Mouse (Mus musculus) liver, embryonic 12.5 days (tissue): ENCODE data around the gene Adgrg1. TPM values are rescaled to one million over a fixed set of nuclear protein-coding genes. Genes with fewer than 3 reads are reported as not detected.

Source experiments
- ATAC-seq: fragments of 200-750 bp; cut with Nextera tagmentation; 2 replicates; pipeline ENCODE4 v1.8.0; 2017; ENCODE audit warnings: moderate number of reproducible peaks, mild to moderate bottlenecking, moderate library complexity
- H3K27ac ChIP-seq: fragments of 300-500 bp; sonication (generic); 2 replicates; pipeline ENCODE4 v1.5.1; 2016; ENCODE audit warnings: mild to moderate bottlenecking
- H3K27me3 ChIP-seq: fragments of 300-500 bp; sonication (generic); replicated peaks from 2 replicates; pipeline ENCODE4 v1.6.1; 2016; ENCODE audit warnings: mild to moderate bottlenecking, moderate library complexity
- H3K36me3 ChIP-seq: fragments of 300-500 bp; sonication (generic); 2 replicates; pipeline ENCODE4 v1.6.1; 2016; ENCODE audit warnings: mild to moderate bottlenecking, moderate library complexity
- H3K4me1 ChIP-seq: fragments of 300-500 bp; sonication (generic); 2 replicates; pipeline ENCODE4 v1.6.1; 2016
- H3K4me2 ChIP-seq: fragments of 300-500 bp; sonication (generic); 2 replicates; pipeline ENCODE4 v1.6.1; 2016; ENCODE audit warnings: mild to moderate bottlenecking, moderate library complexity
- H3K4me3 ChIP-seq: fragments of 300-500 bp; sonication (generic); 2 replicates; pipeline ENCODE4 v1.5.1; 2016; ENCODE audit warnings: mild to moderate bottlenecking, moderate library complexity
- H3K9ac ChIP-seq: fragments of 300-500 bp; sonication (generic); 2 replicates; pipeline ENCODE4 v1.6.1; 2016; ENCODE audit warnings: mild to moderate bottlenecking, moderate library complexity
- H3K9me3 ChIP-seq: fragments of 300-500 bp; sonication (generic); replicated peaks from 2 replicates; pipeline ENCODE4 v1.6.1; 2016; ENCODE audit warnings: mild to moderate bottlenecking, moderate library complexity
- WGBS: fragments of 180-500 bp; shearing (Covaris S2); methylation state at CpG from one replicate; pipeline ENCODE4 v1.1.7; 2016; ENCODE audit not compliant: insufficient replicate concordance; 5-methylcytosine and 5-hydroxymethylcytosine counted together
- polyA plus RNA-seq: library from polyadenylated mRNA; unstranded; fragments of >200 nt; fragmentation: Nextera tagmentation; extraction: Ambion mirVana; gene quantifications from 2 replicates; pipeline ENCODE4 v1.2.1, GENCODE M21; 2016

The Adgrg1 gene
- polyA plus RNA-seq, 1 experiment from 2014 or later: 78.5 TPM

DNA sequence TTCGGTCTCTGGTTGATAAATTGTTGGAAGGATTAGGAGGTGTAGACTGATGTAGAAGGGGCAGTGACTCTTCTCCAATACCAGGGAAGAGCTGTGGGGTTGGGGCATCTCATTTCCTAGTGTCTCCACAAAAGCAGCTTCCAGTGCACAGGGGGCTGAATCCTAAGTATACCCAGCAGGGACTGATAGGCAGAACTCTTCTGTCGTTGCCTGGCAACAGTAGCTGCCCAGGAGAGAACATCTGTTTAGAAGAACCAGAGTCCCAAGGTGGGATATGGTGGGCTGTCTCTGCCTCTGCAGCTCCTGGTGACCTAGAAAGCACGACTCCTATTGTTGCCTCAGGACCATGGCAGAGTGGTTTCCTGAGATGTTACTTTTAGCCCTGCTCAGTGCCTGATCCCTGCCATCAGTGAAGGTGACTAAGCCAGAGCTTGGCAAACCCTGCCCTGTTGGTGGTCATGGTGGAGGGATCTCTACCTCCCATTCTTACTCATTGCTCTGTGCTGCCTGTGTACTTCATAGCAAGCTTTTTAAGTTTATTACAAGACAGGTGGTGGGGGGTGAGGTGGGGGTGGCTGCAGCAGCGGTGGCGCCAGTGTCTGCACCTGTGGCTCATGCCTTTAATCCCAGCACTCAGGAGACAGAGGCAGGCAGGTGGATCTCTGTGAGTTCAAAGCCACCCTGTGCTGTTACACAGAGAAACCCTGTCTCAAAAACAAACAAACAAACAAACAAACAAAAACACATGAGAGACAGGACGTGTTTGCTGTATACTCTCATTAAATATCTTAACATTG is 73.5 kb downstream of the Adgrg1 start:
- WGBS: 58% methylated on average over 6 of the region's 6 CpGs
- no peak for ATAC-seq
- Histone ChIP-seq H3K9ac (no peak overlapping the region), H3K9me3 (no peaks in the 10 kb centered on the region), H3K27ac (peak overlapping the region; percentile 66; the same call in 1 of the 2 replicates), H3K4me1 (peaks cover 22% of the 10 kb centered on the region), H3K27me3 (no peaks in the 10 kb centered on the region), H3K4me3 (no peak overlapping the region), H3K4me2 (no peak overlapping the region), H3K36me3 (no peaks in the 10 kb centered on the region)

GRCm38 (mm10) chr8:95049636-95050035 is 75.1 kb downstream of the Adgrg1 start:
- H3K27ac ChIP-seq: no peak overlapping the region
- no peak overlapping the region for H3K9ac ChIP-seq
- no peaks in the 10 kb centered on the region for H3K27me3 ChIP-seq
- H3K4me2 ChIP-seq: no peak overlapping the region
- H3K9me3 ChIP-seq: no peaks in the 10 kb centered on the region
- no peak overlapping the region for H3K4me3 ChIP-seq
- 34% methylated on average over 2 of the region's 2 CpGs for WGBS
- ATAC-seq: no peak
- H3K36me3 ChIP-seq: no peaks in the 10 kb centered on the region
- H3K4me1 ChIP-seq: peaks cover 27% of the 10 kb centered on the region

- H3K4me1 ChIP-seq: peaks cover 49% of the 10 kb centered on the region
- no peaks in the 10 kb centered on the region for H3K9me3 ChIP-seq
- no peaks in the 10 kb centered on the region for H3K27me3 ChIP-seq
- no peak overlapping the region for H3K4me3 ChIP-seq
- H3K4me2 ChIP-seq: no peak overlapping the region; the same call in 1 of the 2 replicates
- no peak overlapping the region for H3K9ac ChIP-seq
- 44% methylated on average over 6 of the region's 6 CpGs for WGBS
- ATAC-seq: peak; percentile 30
- H3K27ac ChIP-seq: no peak overlapping the region
- no peaks in the 10 kb centered on the region for H3K36me3 ChIP-seq
These were observed 79.9 kb downstream of the Adgrg1 start for GRCm38 (mm10) chr8:95054438-95054837.

DNA sequence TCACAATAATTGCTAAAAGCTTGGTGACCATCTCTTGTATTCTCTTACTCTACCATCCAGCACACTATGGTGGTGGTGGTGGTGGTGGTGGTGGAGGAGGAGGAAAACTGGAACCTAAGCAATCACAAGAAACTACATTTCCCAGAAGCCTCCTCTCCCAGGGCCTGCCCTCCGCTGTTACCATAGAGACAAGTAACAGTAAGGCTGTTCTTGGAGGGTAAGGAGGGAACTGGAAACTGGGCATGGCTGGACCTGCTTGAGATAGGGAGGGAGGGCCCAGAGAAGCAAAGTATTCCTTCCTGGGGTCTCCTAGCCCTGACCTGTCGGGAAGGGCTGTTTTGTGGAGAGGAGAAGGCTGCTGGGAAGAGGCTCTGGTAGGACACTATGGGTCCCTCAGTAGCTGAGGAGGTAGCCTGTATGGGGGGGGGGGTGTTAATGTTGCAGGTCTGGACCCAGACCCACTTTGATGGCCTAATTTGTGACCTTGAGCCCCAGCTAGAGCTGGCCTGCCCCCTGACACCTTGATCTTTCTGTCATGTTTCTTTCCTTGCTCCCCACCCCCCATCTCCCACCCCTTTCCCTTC is 80.5 kb downstream of the Adgrg1 start, which contains the start of gene Drc7:
Gene Drc7, plus strand, starts transcription at position 177 of the 584 bp plus-strand sequence.
- no peak within 1 kb of the TSS for H3K27ac ChIP-seq

GRCm38 (mm10) chr8:95056414-95056813 is 81.9 kb downstream of the Adgrg1 start:
- ATAC-seq: peak; percentile 83
- Histone ChIP-seq H3K36me3 (no peaks in the 10 kb centered on the region), H3K4me3 (no peak overlapping the region), H3K9me3 (no peaks in the 10 kb centered on the region), H3K27me3 (no peaks in the 10 kb centered on the region), H3K4me1 (peaks cover 59% of the 10 kb centered on the region), H3K4me2 (peak overlapping the region; percentile 40), H3K9ac (no peak overlapping the region; the same call in 1 of the 2 replicates), H3K27ac (peak overlapping the region; percentile 22; the same call in 1 of the 2 replicates)
- 39% methylated on average over 5 of the region's 5 CpGs for WGBS

More for the DNA sequence above, 80.5 kb downstream of the Adgrg1 start, which contains the start of gene Drc7:
- H3K4me2 ChIP-seq: no peak within 1 kb of the TSS; the same call in 1 of the 2 replicates
- H3K27me3 ChIP-seq: no peaks in the 10 kb centered on the region
- WGBS: 27% methylated on average over 2 of the region's 2 CpGs
- H3K9ac ChIP-seq: no peak within 1 kb of the TSS
- no peaks in the 10 kb centered on the region for H3K36me3 ChIP-seq
- no peak within 1 kb of the TSS for H3K4me3 ChIP-seq
- peak; percentile 38 for ATAC-seq
- H3K9me3 ChIP-seq: no peaks in the 10 kb centered on the region
- peaks cover 54% of the 10 kb centered on the region for H3K4me1 ChIP-seq

DNA sequence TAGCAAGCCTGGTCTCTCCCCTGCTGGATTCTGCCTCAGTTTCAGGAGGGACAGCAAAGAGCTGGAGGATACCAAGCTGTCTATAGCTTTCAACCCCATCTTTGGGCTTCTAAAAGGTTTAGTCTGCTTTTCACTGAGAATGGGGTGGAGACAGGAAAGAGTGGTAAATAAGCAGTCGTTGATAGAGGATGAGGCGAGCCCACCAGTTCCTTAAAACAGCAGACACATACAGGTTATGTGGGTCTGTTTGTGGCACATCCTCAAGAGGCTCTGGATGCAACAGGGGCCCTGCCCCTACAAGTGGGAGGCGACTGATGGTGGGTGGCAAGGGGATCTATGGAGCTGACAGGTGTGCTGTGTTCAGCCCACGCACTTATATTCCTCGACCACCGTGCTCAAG is 84.1 kb downstream of the Adgrg1 start:
- no peak for ATAC-seq
- no peak overlapping the region for H3K9ac ChIP-seq

GRCm38 (mm10) chr8:95059812-95060533 is 85.4 kb downstream of the Adgrg1 start:
- Histone ChIP-seq H3K9ac (no peak overlapping the region), H3K4me3 (no peak overlapping the region), H3K36me3 (no peaks in the 10 kb centered on the region), H3K4me2 (no peak overlapping the region), H3K27me3 (no peaks in the 10 kb centered on the region), H3K4me1 (peaks cover 48% of the 10 kb centered on the region), H3K9me3 (no peaks in the 10 kb centered on the region), H3K27ac (no peak overlapping the region)
- ATAC-seq: no peak
- 43% methylated on average over 6 of the region's 6 CpGs for WGBS

More for the DNA sequence above, 84.1 kb downstream of the Adgrg1 start:
- Histone ChIP-seq H3K27ac (no peak overlapping the region), H3K27me3 (no peaks in the 10 kb centered on the region), H3K9me3 (no peaks in the 10 kb centered on the region), H3K4me1 (peaks cover 59% of the 10 kb centered on the region), H3K4me2 (no peak overlapping the region), H3K4me3 (no peak overlapping the region), H3K36me3 (no peaks in the 10 kb centered on the region)
- WGBS: 23% methylated on average over 6 of the region's 6 CpGs

Other genes with a start within 250 kb of the Adgrg1 start
- gene Ccl22, start 229.2 kb upstream of the Adgrg1 start, polyA plus RNA-seq: 0.07 and 0.23 TPM in 2 replicates
- gene Cx3cl1, start 202.7 kb upstream of the Adgrg1 start, polyA plus RNA-seq: 0.45 and 0.49 TPM in 2 replicates
- 0.36 TPM in 1 of 2 replicates, not detected in the other for gene Ccl17, start 164.3 kb upstream of the Adgrg1 start, polyA plus RNA-seq
- 55.1 and 57.2 TPM in 2 replicates for gene Coq9, start 136.4 kb upstream of the Adgrg1 start, polyA plus RNA-seq
- gene Ciapin1, start 136.4 kb upstream of the Adgrg1 start, polyA plus RNA-seq: 80.9 and 83.4 TPM in 2 replicates
- gene Polr2c, start 117.3 kb upstream of the Adgrg1 start, polyA plus RNA-seq: 107 and 112 TPM in 2 replicates
- 13.8 and 14.6 TPM in 2 replicates for gene Dok4, start 98.4 kb upstream of the Adgrg1 start, polyA plus RNA-seq
- gene Ccdc102a, start 56.7 kb upstream of the Adgrg1 start, polyA plus RNA-seq: 9.1 and 10.0 TPM in 2 replicates
- 0.90 and 0.91 TPM in 2 replicates for gene Adgrg5, start 51.1 kb upstream of the Adgrg1 start, polyA plus RNA-seq
- gene Adgrg3, start 42.9 kb downstream of the Adgrg1 start, polyA plus RNA-seq: 7.9 and 8.7 TPM in 2 replicates
- 0.14 and 0.37 TPM in 2 replicates for gene Drc7, start 80.4 kb downstream of the Adgrg1 start, polyA plus RNA-seq
- 17.8 and 18.5 TPM in 2 replicates for gene Katnb1, start 106.4 kb downstream of the Adgrg1 start, polyA plus RNA-seq
- gene Kifc3, start 228.1 kb downstream of the Adgrg1 start, polyA plus RNA-seq: 6.2 and 8.8 TPM in 2 replicates